ENCODE assay signal across 24 mouse cellular contexts in the genomic region with DNA sequence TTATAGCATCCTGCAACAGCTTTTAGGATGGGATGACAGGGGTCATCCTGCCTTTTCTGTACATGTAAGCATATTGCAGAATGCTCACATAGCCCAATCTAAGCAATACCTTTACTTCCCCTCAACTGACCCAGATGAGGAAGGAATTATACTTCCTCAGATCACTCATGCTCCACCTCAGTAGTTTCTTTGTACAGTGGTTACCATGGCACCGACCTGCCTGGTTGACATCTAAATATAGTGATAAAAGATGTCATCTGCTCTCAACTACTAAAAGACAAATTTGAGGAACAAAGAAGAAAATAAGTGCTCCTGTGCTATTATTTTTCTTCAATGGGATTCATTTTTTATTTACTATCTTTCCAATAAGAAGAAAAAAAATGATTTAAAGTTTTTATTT.
DNase-seq lines count a peak whose midpoint lies in the region; ATAC-seq and TF ChIP-seq lines count a peak whose summit lies in the region.
"Had no signal": no experiment of that assay in that cellular context is flagged by ENCODE, and none has a peak within 500 bp of the region (broad histone marks: within the 10 kb centered on the region; RNA-seq: fewer than 3 reads in every experiment).

No protein-coding gene starts in this region.

- H3K27me3 ChIP-seq in forebrain, postnatal 0 days (ENCODE audit: insufficient read depth, low read length), result no peaks in the 10 kb centered on the region
- no peaks in the 10 kb centered on the region for H3K27me3 ChIP-seq in forebrain, embryonic 15.5 days
- H3K27me3 ChIP-seq in CH12.LX (replicated peaks), result no peaks in the 10 kb centered on the region
- no peaks in the 10 kb centered on the region for H3K27me3 ChIP-seq in hindbrain, embryonic 16.5 days (replicated peaks; ENCODE audit: control insufficient read depth, insufficient read depth, low read length)
- H3K27me3 ChIP-seq: Patski had no signal

- TF ChIP-seq POLR2A in CH12.LX (IDR thresholded peaks at IDR 0.05; ENCODE audit: low read depth, low read length), result no peak

- no peak overlapping the region for H3K27ac ChIP-seq in forebrain, postnatal 0 days (ENCODE audit: low read depth, low read length)
- H3K27ac ChIP-seq in forebrain, embryonic 15.5 days (replicated peaks), result no peak overlapping the region
- no peak overlapping the region for H3K27ac ChIP-seq in CH12.LX (ENCODE audit: insufficient read depth, low read depth)
- no peak overlapping the region for H3K27ac ChIP-seq in hindbrain, embryonic 16.5 days (ENCODE audit: low read depth, low read length)

- no peak for TF ChIP-seq EP300 in CH12.LX (IDR thresholded peaks at IDR 0.05; ENCODE audit: low read length)

- in situ Hi-C loops in CH12.LX (cut with MboI; ENCODE audit: low pct_ligation_motif_present, low pct_unique_long_range_greater_than_20kb, low sequenced_read_pairs), result no loop called here

- H3K4me1 ChIP-seq in forebrain, postnatal 0 days (ENCODE audit: insufficient read depth), result no peaks in the 10 kb centered on the region
- no peaks in the 10 kb centered on the region for H3K4me1 ChIP-seq in forebrain, embryonic 15.5 days
- peaks cover 0 to 24% of the 10 kb centered on the region in 2 experiments; a peak in 2 of 4 replicates for H3K4me1 ChIP-seq in CH12.LX (ENCODE audit: control insufficient read depth in 1 of 2, insufficient read depth in 2 of 2)
- no peaks in the 10 kb centered on the region for H3K4me1 ChIP-seq in hindbrain, embryonic 16.5 days (ENCODE audit: control insufficient read depth, insufficient read depth, low read depth, low read length)

- H3K9ac ChIP-seq in forebrain, postnatal 0 days, result no peak overlapping the region
- H3K9ac ChIP-seq in forebrain, embryonic 15.5 days (replicated peaks), result no peak overlapping the region
- no peak overlapping the region for H3K9ac ChIP-seq in CH12.LX (ENCODE audit: insufficient read depth, low read depth)
- no peak overlapping the region for H3K9ac ChIP-seq in hindbrain, embryonic 16.5 days (ENCODE audit: low read depth, low read length)

- WGBS in forebrain, postnatal 0 days, result 84% methylated on average over 1 of the region's 1 CpGs
- 79% methylated on average over 1 of the region's 1 CpGs for WGBS in forebrain, embryonic 15.5 days
- WGBS in hindbrain, embryonic 16.5 days, result 80% methylated on average over 1 of the region's 1 CpGs

- TF ChIP-seq CTCF in forebrain, postnatal 0 days (IDR thresholded peaks at IDR 0.05; ENCODE audit: low read depth), result no peak
- TF ChIP-seq CTCF in CH12.LX (conservative IDR thresholded peaks at IDR 0.05 in 1 of 2, IDR thresholded peaks at IDR 0.05 in 1 of 2; ENCODE audit: low read depth in 2 of 2, low read length in 2 of 2), result no peak

- peak; percentile 3 for DNase-seq in forebrain, postnatal 0 days
- DNase-seq in A20 (ENCODE audit: low read depth, low spot score) (peak; percentile 70), CH12.LX (ENCODE audit: extremely low read depth) (peak; percentile 51)
- DNase-seq in brain, adult 2 months (ENCODE audit: low read depth, low spot score), result peak; percentile 4
- DNase-seq in gastrocnemius, adult 18-20 months (ENCODE audit: low spot score), result no peak
- DNase-seq in heart, postnatal 25 days (ENCODE audit: low spot score), result no peak
- DNase-seq: adrenal gland, adult 2 months; adrenal gland, adult 8-10 months; adrenal gland, postnatal 10 days; adrenal gland, postnatal 14 days; adrenal gland, postnatal 25 days; adrenal gland, postnatal 36 days; B cell, adult 2 months; cerebellum, adult 11 months; cerebellum, adult 11-12 months; cerebellum, adult 18-20 months; cerebellum, adult 2 months; cerebellum, adult 8-10 months had no signal

- intact Hi-C loops in heart, postnatal 25 days (cut with DNase I), result no loop called here

- dilution Hi-C loops in CH12.LX (cut with MboI; ENCODE audit: extremely low pct_ligation_motif_present, extremely low pct_unique_long_range_greater_than_20kb, low sequenced_read_pairs), result no loop called here

- H3K36me3 ChIP-seq in forebrain, postnatal 0 days (ENCODE audit: insufficient read depth), result no peaks in the 10 kb centered on the region
- H3K36me3 ChIP-seq in forebrain, embryonic 15.5 days, result no peaks in the 10 kb centered on the region
- H3K36me3 ChIP-seq in CH12.LX (replicated peaks in 1 of 2; ENCODE audit: control insufficient read depth in 1 of 2, insufficient read depth in 1 of 2, low read length in 1 of 2), result no peaks in the 10 kb centered on the region
- H3K36me3 ChIP-seq in hindbrain, embryonic 16.5 days (ENCODE audit: control insufficient read depth, insufficient read depth, low read length), result no peaks in the 10 kb centered on the region
- H3K36me3 ChIP-seq: G1E had no signal

- peak; percentile 42; the same call in 1 of the 2 replicates for ATAC-seq in forebrain, postnatal 0 days
- no peak for ATAC-seq in forebrain, embryonic 15.5 days (replicated peaks)
- ATAC-seq in hindbrain, embryonic 16.5 days, result no peak
- ATAC-seq: activated CD4-positive, CD25-positive, alpha-beta regulatory T cell, adult 4 months; CD4-positive, CD25-positive, alpha-beta regulatory T cell, adult 4 months; Patski had no signal

- H3K9me3 ChIP-seq in forebrain, postnatal 0 days (ENCODE audit: low read length), result no peaks in the 10 kb centered on the region
- H3K9me3 ChIP-seq in forebrain, embryonic 15.5 days, result no peaks in the 10 kb centered on the region
- no peaks in the 10 kb centered on the region for H3K9me3 ChIP-seq in CH12.LX (replicated peaks; ENCODE audit: low read length)
- H3K9me3 ChIP-seq in hindbrain, embryonic 16.5 days (ENCODE audit: control insufficient read depth, low read length), result no peaks in the 10 kb centered on the region
- H3K9me3 ChIP-seq: G1E had no signal

- H3K4me2 ChIP-seq in forebrain, postnatal 0 days (ENCODE audit: low read depth), result no peak overlapping the region
- no peak overlapping the region for H3K4me2 ChIP-seq in forebrain, embryonic 15.5 days (replicated peaks)
- H3K4me2 ChIP-seq in CH12.LX (ENCODE audit: insufficient read depth, low read depth, poor library complexity, severe bottlenecking), result no peak overlapping the region
- no peak overlapping the region for H3K4me2 ChIP-seq in hindbrain, embryonic 16.5 days (ENCODE audit: low read length)

- H3K79me2 ChIP-seq in CH12.LX (replicated peaks; ENCODE audit: control insufficient read depth, extremely low read depth, insufficient read depth, poor library complexity, severe bottlenecking), result no peaks in the 10 kb centered on the region

- no peak for TF ChIP-seq RAD21 in CH12.LX (IDR thresholded peaks at IDR 0.05; ENCODE audit: low read depth, low read length)

- H3K4me3 ChIP-seq in forebrain, postnatal 0 days (ENCODE audit: low read depth, low read length), result no peak overlapping the region
- H3K4me3 ChIP-seq in forebrain, embryonic 15.5 days, result no peak overlapping the region
- H3K4me3 ChIP-seq in CH12.LX (replicated peaks in 1 of 3; ENCODE audit: low read depth in 2 of 3, low read length in 2 of 3, poor library complexity in 1 of 3), result no peak overlapping the region
- H3K4me3 ChIP-seq in hindbrain, embryonic 16.5 days (ENCODE audit: low read length), result no peak overlapping the region

TF ChIP-seq in CH12.LX, 34 proteins besides CTCF, POLR2A, EP300 and RAD21:
- TF ChIP-seq HCFC1 (IDR thresholded peaks at IDR 0.05; ENCODE audit: low read depth, low read length), result no peak
- no peak for TF ChIP-seq IRF4 (IDR thresholded peaks at IDR 0.05; ENCODE audit: low read depth, low read length)

Comparison
In these comparisons a context has a peak if more than half of its experiments do, and no peak if none do; other contexts are left out.
1. DNase-seq: peak in forebrain, postnatal 0 days (single experiment), A20 (single experiment), CH12.LX (single experiment) and brain, adult 2 months (single experiment); none in gastrocnemius, adult 18-20 months (single experiment) and heart, postnatal 25 days (single experiment).